Mouse (Mus musculus): ENCODE results near the gene Gclc.

Gclc gene

DNA sequence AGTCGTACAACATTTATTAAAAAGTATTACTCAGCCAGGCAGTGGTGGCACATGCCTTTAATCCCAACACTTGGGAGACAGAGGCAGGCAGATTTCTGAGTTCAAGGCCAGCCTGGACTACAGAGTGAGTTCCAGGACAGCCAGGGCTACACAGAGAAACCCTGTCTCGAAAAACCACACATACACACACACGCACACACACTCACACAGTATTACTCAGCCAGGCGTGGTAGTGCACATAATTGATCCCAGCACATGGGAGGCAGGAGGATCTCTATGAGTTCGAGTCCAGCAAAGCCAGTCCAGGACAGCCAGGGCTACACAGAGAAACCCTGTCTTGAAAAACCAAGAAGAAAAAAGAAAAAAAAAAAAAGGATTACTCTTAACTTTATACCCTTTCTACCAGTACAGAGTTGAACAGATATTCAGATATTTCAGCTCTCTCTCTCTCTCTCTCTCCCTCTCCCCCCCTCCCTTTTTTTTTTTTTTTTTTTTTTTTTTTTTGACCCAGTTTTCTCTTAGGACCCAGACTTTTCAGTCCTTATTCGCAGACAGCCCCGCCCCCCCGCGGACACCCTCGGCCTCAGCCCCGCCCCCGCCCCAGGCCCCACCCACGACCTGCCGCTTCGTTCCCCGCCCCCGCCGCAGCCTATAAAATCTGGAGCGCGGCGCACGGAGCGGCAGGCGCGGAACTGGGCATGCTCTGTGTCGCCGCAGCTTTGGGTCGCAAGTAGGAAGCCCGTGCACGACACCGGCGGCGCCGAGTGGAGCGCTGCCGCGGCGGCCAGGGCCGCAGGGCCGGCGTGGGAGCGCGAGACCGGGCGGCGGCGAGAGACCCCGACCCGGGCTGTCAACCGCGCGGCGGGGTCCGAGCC, at the start of gene Gclc:
Gene Gclc, plus strand, starts transcription at position 683 of the 875 bp plus-strand sequence.
- peak; percentile 85 to 91 for DNase-seq (ENCODE audit: low spot score in 2 of 2)

- no peak for DNase-seq (ENCODE audit: low spot score in 2 of 2)
Measured at GRCm38 (mm10) chr9:77706515-77706914, 47.8 kb upstream of the Gclc start.

GRCm38 (mm10) chr9:77707433-77708139, 46.7 kb upstream of the Gclc start:
- no peak for DNase-seq (ENCODE audit: low spot score in 2 of 2)

DNA sequence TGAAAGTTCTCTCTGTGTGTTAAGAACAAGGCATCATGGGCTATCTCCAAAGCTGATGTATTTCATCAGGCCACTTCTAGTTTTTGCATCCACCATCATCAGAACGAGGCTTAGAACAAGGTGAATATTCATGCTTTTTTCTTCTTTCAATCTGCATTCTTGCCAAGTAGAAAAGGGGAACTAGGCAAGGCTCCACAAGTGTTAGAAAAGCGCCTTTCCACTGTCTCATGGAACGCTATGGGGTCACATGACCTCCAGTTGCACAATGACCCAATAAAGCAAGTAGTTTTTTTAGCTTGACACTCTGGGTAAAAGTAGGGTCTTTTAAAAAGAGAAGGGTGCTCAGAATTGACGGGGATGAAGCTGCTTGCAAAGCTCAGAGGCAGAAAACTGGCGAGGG, 45.4 kb upstream of the Gclc start:
- no peak for DNase-seq (ENCODE audit: low spot score in 2 of 2)

DNA sequence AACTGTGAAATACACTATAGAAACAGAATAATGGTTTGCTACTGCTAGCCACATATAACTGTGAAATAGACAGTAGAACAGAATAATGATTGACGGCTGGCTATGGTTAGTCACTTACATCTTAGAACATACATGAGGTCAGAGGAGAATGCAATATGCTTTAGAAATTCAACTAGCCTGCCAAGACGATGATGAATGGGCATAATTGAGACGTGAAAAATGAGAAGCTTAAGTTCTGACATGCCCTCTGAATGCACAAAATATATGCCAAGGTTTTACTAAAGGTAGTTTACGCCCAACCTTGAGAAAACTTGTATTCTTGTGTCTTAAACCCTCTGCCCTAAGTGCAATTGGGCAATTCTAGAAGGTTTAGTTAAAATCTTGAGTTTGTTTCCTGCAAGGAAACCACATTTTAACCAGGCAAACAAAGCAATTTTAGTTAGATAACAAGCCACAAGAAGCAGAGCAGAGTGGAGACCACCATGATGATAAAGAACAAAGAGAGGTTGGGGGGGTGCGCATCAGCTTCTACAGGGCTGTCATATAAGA, 43.2 kb upstream of the Gclc start:
- DNase-seq (ENCODE audit: low spot score in 2 of 2), result no peak

GRCm38 (mm10) chr9:77712816-77713215, 41.5 kb upstream of the Gclc start:
- no peak for DNase-seq (ENCODE audit: low spot score in 2 of 2)

DNA sequence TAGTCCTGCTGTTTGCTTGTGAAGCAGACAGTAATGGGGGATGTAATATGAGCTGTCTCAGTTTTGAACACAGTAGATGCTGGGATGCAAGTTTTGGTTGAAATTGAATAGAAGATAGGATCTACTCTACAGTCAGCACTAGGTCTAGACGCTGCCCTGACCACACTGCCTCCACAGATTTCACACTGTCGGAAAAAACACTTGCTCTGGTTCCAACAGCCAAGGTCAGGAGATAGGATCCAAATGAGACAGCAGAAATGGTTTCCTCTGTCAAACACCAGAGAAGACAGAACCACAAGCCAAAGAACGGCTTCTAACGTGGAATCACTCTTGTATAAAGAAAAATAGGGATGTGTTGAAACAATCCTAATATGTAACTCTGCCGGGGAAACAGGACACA, 41.0 kb upstream of the Gclc start:
- DNase-seq (ENCODE audit: low spot score in 2 of 2), result no peak

- no peak for DNase-seq (ENCODE audit: low spot score in 2 of 2)
Measured at GRCm38 (mm10) chr9:77715262-77715661, 39.1 kb upstream of the Gclc start.

GRCm38 (mm10) chr9:77716009-77716408, 38.3 kb upstream of the Gclc start:
- no peak for DNase-seq (ENCODE audit: low spot score in 2 of 2)

GRCm38 (mm10) chr9:77717831-77718435, 36.4 kb upstream of the Gclc start:
- no peak for DNase-seq (ENCODE audit: low spot score in 2 of 2)

GRCm38 (mm10) chr9:77718816-77719411, 35.4 kb upstream of the Gclc start:
- DNase-seq (ENCODE audit: low spot score in 2 of 2), result no peak

- no peak for DNase-seq (ENCODE audit: low spot score in 2 of 2)
Measured at GRCm38 (mm10) chr9:77719675-77720074, 34.7 kb upstream of the Gclc start.

GRCm38 (mm10) chr9:77722381-77722780, 32.0 kb upstream of the Gclc start:
- no peak for DNase-seq (ENCODE audit: low spot score in 2 of 2)

DNA sequence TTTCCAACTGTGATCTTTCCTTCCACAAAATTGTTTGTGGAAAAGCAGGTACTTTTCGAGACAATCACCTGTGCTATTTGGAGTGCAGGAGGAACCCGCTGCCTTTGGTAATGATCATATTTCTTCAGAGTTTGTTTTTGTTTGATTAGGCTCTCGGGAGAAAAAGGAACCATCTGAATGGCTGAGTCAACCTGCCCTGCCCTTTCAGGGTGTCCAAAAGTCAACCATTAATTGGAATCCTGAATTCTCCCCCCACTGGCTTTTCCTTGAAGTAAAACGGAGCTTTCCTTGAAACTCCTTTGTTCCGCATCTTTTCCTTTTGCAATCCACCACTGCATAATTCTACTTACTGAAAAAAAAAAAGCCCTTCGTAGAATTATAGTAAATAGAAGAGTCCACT, 30.1 kb upstream of the Gclc start:
- no peak for DNase-seq (ENCODE audit: low spot score in 2 of 2)

DNA sequence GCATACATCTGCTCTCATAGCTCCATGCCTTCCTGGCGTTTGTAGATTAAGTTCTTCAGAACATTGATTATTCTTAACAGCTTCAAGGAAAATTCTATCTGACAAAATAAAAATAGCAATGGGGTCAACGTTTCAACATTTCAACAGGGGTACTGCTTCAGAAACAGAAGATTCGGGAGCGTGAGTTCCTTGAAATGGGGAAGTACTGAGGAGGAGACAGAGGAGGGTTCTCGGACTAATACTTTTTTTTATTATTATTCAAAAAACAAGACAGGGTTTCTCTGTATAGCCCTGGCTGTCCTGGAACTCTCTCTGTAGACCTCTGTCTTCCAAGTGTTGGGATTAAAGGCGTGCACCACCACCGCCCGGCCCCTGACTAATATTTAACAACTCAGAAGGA, 28.9 kb upstream of the Gclc start:
- DNase-seq (ENCODE audit: low spot score in 2 of 2), result no peak

- no peak for DNase-seq (ENCODE audit: low spot score in 2 of 2)
Measured at GRCm38 (mm10) chr9:77726018-77726684, 28.2 kb upstream of the Gclc start.

DNA sequence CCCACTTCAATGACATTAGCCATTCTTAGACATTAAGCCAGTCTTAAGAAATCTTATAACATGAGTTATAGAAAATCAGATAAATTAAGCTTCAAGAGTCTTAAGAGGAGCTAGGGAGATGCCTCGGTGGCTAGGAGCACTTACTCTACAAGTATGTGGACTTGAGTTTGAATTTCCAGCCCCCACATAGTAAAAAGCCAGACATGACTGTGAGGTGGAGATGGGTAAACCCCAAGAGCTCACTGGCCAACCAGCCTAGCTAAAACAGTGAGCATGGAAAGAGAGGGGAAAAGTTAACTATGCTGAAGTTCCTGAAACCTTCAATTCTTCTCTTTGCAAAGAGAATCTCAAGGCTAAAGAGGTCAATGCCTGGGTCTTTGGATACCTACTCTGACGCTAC, 27.3 kb upstream of the Gclc start:
- DNase-seq (ENCODE audit: low spot score in 2 of 2), result no peak

GRCm38 (mm10) chr9:77732067-77732466, 22.3 kb upstream of the Gclc start:
- no peak for DNase-seq (ENCODE audit: low spot score in 2 of 2)

DNA sequence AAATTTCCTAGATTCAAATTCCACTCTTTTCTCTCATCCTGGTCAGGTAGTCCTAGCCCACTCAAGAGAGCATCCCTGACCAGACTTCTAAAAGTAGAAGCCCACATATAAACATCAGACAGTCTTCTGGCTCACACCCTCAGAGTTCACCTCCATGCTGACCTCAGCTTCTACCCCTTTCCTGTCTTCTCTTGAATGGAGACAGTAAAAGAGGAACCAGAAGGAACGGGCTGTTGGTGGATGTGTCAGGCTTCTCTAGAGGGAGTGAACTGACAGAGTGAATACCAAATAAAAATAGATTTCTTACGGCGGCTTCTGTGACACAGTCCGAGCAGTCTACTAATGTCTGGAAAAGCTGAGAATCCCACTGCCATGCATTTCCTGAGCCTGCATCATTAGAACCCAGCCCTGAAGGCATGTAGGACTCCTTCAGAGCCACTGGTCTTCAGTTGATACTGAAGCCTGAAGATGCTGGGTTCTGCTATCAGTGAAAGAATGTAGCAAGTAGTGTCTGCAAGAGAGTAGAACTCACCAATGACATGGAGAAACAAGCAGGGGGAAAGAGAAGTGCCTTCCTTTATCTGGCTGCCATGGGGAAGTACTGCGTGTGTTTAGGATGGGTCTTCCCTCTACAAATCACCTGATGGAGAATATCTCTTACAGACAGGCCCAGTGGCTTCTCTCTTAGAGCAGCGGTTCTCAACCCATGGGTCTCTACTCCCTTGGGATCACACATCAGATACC, 16.9 kb upstream of the Gclc start:
- no peak for DNase-seq (ENCODE audit: low spot score in 2 of 2)

- DNase-seq (ENCODE audit: low spot score in 2 of 2), result no peak
Measured at GRCm38 (mm10) chr9:77741452-77741851, 12.9 kb upstream of the Gclc start.

DNA sequence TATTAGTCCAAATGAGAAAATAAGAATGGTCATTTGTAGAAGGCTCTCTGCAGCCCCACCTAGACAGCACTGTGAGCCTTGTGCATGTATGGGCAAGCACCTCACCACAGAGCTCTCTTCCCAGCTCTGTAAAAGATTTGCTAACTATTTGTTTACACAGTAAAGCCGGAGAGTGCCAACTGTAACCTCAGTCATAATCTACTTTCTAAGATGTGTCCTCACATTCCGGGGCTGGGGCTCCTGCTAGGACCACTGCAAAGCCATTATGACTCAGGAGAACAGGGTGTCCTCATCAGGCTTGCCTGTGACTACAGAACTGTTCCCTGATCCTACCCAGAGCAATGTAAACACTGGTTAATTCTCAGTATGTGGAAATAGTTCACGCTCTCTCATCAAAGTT, 9.5 kb upstream of the Gclc start:
- no peak for DNase-seq (ENCODE audit: low spot score in 2 of 2)
